ENCODE assay signal across 10 mouse cellular contexts in the genomic region with DNA sequence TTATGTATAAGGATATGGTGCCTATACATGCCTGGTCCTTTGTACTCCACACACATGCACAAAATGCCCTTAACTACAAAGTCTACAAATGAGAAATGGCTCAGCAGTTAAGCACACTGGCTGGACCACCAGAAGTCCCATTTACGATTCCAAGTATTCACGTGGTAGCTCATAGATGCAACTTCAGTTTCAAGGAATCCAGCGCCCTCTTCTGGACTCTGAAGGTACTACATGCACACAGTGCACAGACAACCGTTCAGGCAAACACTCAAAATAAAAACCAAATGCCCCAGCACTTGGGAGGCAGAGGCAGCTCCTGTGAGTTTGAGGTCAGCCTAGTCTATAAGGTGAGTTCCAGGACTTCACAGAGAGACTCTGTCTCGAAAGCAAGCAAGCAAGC. TPM values are rescaled to one million over a fixed set of nuclear protein-coding genes. Genes with fewer than 3 reads are reported as not detected.
DNase-seq lines count a peak whose midpoint lies in the region; ATAC-seq and TF ChIP-seq lines count a peak whose summit lies in the region.
"Had no signal": no experiment of that assay in that cellular context is flagged by ENCODE, and none has a peak within 500 bp of the region (broad histone marks: within the 10 kb centered on the region; RNA-seq: fewer than 3 reads in every experiment).

No protein-coding gene starts in this region.

- intact Hi-C loops in left cerebral cortex, postnatal 4 days (cut with DNase I) = no loop called here

- no peak overlapping the region for H3K4me2 ChIP-seq in liver, embryonic 13.5 days
- H3K4me2 ChIP-seq: forebrain, embryonic 13.5 days had no signal

- H3K4me3 ChIP-seq in ES-Bruce4 (ENCODE audit: low read depth, low read length) = no peak overlapping the region
- no peak overlapping the region for H3K4me3 ChIP-seq in liver, embryonic 13.5 days (replicated peaks)
- H3K4me3 ChIP-seq: forebrain, embryonic 13.5 days had no signal

- H3K9me3 ChIP-seq in ES-Bruce4 (replicated peaks; ENCODE audit: control insufficient read depth, insufficient read depth, low read length, poor library complexity, severe bottlenecking) = no peaks in the 10 kb centered on the region
- H3K9me3 ChIP-seq in liver, embryonic 13.5 days (replicated peaks) = no peaks in the 10 kb centered on the region
- H3K9me3 ChIP-seq: forebrain, embryonic 13.5 days had no signal

- WGBS in liver, embryonic 13.5 days (ENCODE audit: insufficient replicate concordance) = 40% methylated on average over 5 of the region's 5 CpGs

- ATAC-seq in liver, embryonic 13.5 days (ENCODE audit: low read depth) = no peak
- ATAC-seq: forebrain, embryonic 13.5 days had no signal

- TF ChIP-seq CTCF in ES-Bruce4 (IDR thresholded peaks at IDR 0.05; ENCODE audit: low read depth, low read length) = peak; percentile 29

- H3K4me1 ChIP-seq in ES-Bruce4 (ENCODE audit: control insufficient read depth, insufficient read depth, low read length) = peaks cover 3% of the 10 kb centered on the region
- H3K4me1 ChIP-seq in liver, embryonic 13.5 days (replicated peaks) = no peaks in the 10 kb centered on the region
- H3K4me1 ChIP-seq: forebrain, embryonic 13.5 days had no signal

- H3K9ac ChIP-seq in ES-Bruce4 (ENCODE audit: low read depth, poor library complexity, severe bottlenecking) = no peak overlapping the region
- H3K9ac ChIP-seq in liver, embryonic 13.5 days = no peak overlapping the region
- H3K9ac ChIP-seq: forebrain, embryonic 13.5 days had no signal

- peak; percentile 32 for DNase-seq in left cerebral cortex, postnatal 4 days
- DNase-seq in left cerebral cortex, adult 11 months (ENCODE audit: low spot score) = no peak
- DNase-seq in B cell, adult 2 months = peak; percentile 56 to 57
- peak; percentile 23 for DNase-seq in liver, embryonic 13.5 days
- no peak for DNase-seq in Muller cell, postnatal 12 days (ENCODE audit: inconsistent ontology term)
- DNase-seq in urinary bladder, postnatal 4 days (ENCODE audit: low spot score in 2 of 2) = no peak
- no peak for DNase-seq in right cerebral cortex, postnatal 25 days

- no peak overlapping the region for H3K27ac ChIP-seq in ES-Bruce4 (ENCODE audit: insufficient read depth, low read length)
- no peak overlapping the region for H3K27ac ChIP-seq in liver, embryonic 13.5 days
- H3K27ac ChIP-seq: forebrain, embryonic 13.5 days; macrophage had no signal

- TF ChIP-seq POLR2A in ES-Bruce4 (IDR thresholded peaks at IDR 0.05; ENCODE audit: insufficient read depth, low read length) = no peak

- H3K36me3 ChIP-seq in ES-Bruce4 (ENCODE audit: control insufficient read depth, insufficient read depth, low read length, poor library complexity, severe bottlenecking) = no peaks in the 10 kb centered on the region
- 0 out of 2 replicates have a peak, but pooled peaks cover 5% of the 10 kb centered on the region for H3K36me3 ChIP-seq in liver, embryonic 13.5 days

- no peaks in the 10 kb centered on the region for H3K27me3 ChIP-seq in ES-Bruce4 (ENCODE audit: control insufficient read depth, insufficient read depth, low read length, poor library complexity, severe bottlenecking)
- no peaks in the 10 kb centered on the region for H3K27me3 ChIP-seq in liver, embryonic 13.5 days
- H3K27me3 ChIP-seq: forebrain, embryonic 13.5 days had no signal

- TF ChIP-seq EP300 in ES-Bruce4 (IDR thresholded peaks at IDR 0.05; ENCODE audit: insufficient read depth, low read depth, low read length) = no peak

RNA-seq across cellular contexts. Expression of a gene that starts 8.2 kb away (rescaled TPM):
- total RNA-seq in left cerebral cortex, postnatal 4 days (2021) = not detected
- polyA plus RNA-seq in ES-Bruce4 (2011; ENCODE audit: insufficient read depth, insufficient read length, low read depth, missing spikeins) = not detected in 2 replicates
- polyA plus RNA-seq in liver, embryonic 13.5 days (2015; fragmentation: Nextera tagmentation; extraction: Ambion mirVana) = not detected in 2 replicates
- polyA plus RNA-seq: macrophage had no signal

RNA-seq across cellular contexts. Expression of a gene that starts 28.3 kb away (rescaled TPM):
- 100 to 1,000 TPM; 862 to 917 TPM for total RNA-seq in left cerebral cortex, postnatal 4 days (2021)
- polyA plus RNA-seq in ES-Bruce4 (2011; ENCODE audit: insufficient read depth, insufficient read length, low read depth, missing spikeins) = 4,323 and 4,421 TPM in 2 replicates
- polyA plus RNA-seq in liver, embryonic 13.5 days (2015; fragmentation: Nextera tagmentation; extraction: Ambion mirVana) = 1,126 and 1,282 TPM in 2 replicates

Comparison
In these comparisons a context has a peak if more than half of its experiments do, and no peak if none do; other contexts are left out.
1. DNase-seq: peak in left cerebral cortex, postnatal 4 days (single experiment), B cell, adult 2 months (2 of 2) and liver, embryonic 13.5 days (single experiment); none in left cerebral cortex, adult 11 months (single experiment), Muller cell, postnatal 12 days (single experiment), urinary bladder, postnatal 4 days (0 of 2) and right cerebral cortex, postnatal 25 days (single experiment).